Mouse (Mus musculus) stomach, embryonic 15.5 days (tissue): Measurements from ENCODE around the gene Acbd4. TPM values are rescaled to one million over a fixed set of nuclear protein-coding genes. Genes with fewer than 3 reads are reported as not detected.

ENCODE experiments used
- ATAC-seq: fragments of 200-750 bp; cut with Nextera tagmentation; 2 replicates; pipeline ENCODE4 v1.8.0; 2017; ENCODE audit warnings: low read depth, moderate number of reproducible peaks, moderate TSS enrichment; ENCODE audit not compliant: insufficient read depth, low FRiP score
- H3K27ac ChIP-seq: fragments of 300-500 bp; sonication (generic); 2 replicates; pipeline ENCODE4 v1.5.1; 2015; ENCODE audit warnings: mild to moderate bottlenecking, inconsistent platforms
- H3K27me3 ChIP-seq: fragments of 300-500 bp; sonication (generic); replicated peaks from 2 replicates; pipeline ENCODE4 v1.6.1; 2015; ENCODE audit warnings: inconsistent platforms
- H3K36me3 ChIP-seq: fragments of 300-500 bp; sonication (generic); 2 replicates; pipeline ENCODE4 v1.6.1; 2015; ENCODE audit warnings: inconsistent platforms
- H3K4me1 ChIP-seq: fragments of 300-500 bp; sonication (generic); 2 replicates; pipeline ENCODE4 v1.6.1; 2015; ENCODE audit warnings: inconsistent platforms
- H3K4me2 ChIP-seq: fragments of 300-500 bp; sonication (generic); 2 replicates; pipeline ENCODE4 v1.6.1; 2015; ENCODE audit warnings: mild to moderate bottlenecking, inconsistent platforms
- H3K4me3 ChIP-seq: fragments of 300-500 bp; sonication (generic); replicated peaks from 2 replicates; pipeline ENCODE4 v1.5.1; 2015; ENCODE audit warnings: inconsistent platforms
- H3K9ac ChIP-seq: fragments of 300-500 bp; sonication (generic); 2 replicates; pipeline ENCODE4 v1.6.1; 2015; ENCODE audit warnings: inconsistent platforms
- H3K9me3 ChIP-seq: fragments of 300-500 bp; sonication (generic); 2 replicates; pipeline ENCODE4 v1.6.1; 2016; ENCODE audit warnings: inconsistent platforms
- WGBS: fragments of 180-500 bp; shearing (Covaris S2); methylation state at CpG from one replicate; pipeline ENCODE4 v1.1.7; 2015; 5-methylcytosine and 5-hydroxymethylcytosine counted together
- polyA plus RNA-seq: library from polyadenylated mRNA; unstranded; fragments of >200 nt; fragmentation: Nextera tagmentation; extraction: Ambion mirVana; gene quantifications from 2 replicates; pipeline ENCODE4 v1.2.1, GENCODE M21; 2015

Acbd4 gene
- polyA plus RNA-seq, 1 experiment from 2014 or later, result 23.7 TPM

GRCm38 (mm10) chr11:103136039-103136577 is 34.6 kb downstream of the Acbd4 start:
- peaks cover 6% of the 10 kb centered on the region; the same call in 1 of the 2 replicates for H3K36me3 ChIP-seq
- 77% methylated on average over 8 of the region's 8 CpGs for WGBS
- no peak overlapping the region for H3K9ac ChIP-seq
- no peaks in the 10 kb centered on the region for H3K27me3 ChIP-seq
- no peak overlapping the region for H3K4me2 ChIP-seq
- no peak overlapping the region for H3K4me3 ChIP-seq
- peaks cover 21% of the 10 kb centered on the region for H3K4me1 ChIP-seq
- ATAC-seq, result no peak
- no peak overlapping the region for H3K27ac ChIP-seq
- no peaks in the 10 kb centered on the region for H3K9me3 ChIP-seq

- ATAC-seq, result no peak
- no peak overlapping the region for H3K4me3 ChIP-seq
- H3K4me1 ChIP-seq, result peaks cover 38% of the 10 kb centered on the region
- peak overlapping the region; percentile 91 for H3K27ac ChIP-seq
- no peak overlapping the region for H3K4me2 ChIP-seq
- H3K9me3 ChIP-seq, result no peaks in the 10 kb centered on the region
- no peak overlapping the region for H3K9ac ChIP-seq
- no peaks in the 10 kb centered on the region for H3K27me3 ChIP-seq
- peaks cover 6% of the 10 kb centered on the region; the same call in 1 of the 2 replicates for H3K36me3 ChIP-seq
- 73% methylated on average over 14 of the region's 14 CpGs for WGBS
Observed at GRCm38 (mm10) chr11:103139951-103140762, 38.7 kb downstream of the Acbd4 start.

- Histone ChIP-seq H3K9ac (no peak overlapping the region), H3K4me3 (no peak overlapping the region), H3K36me3 (peaks cover 6% of the 10 kb centered on the region; the same call in 1 of the 2 replicates), H3K4me1 (peaks cover 38% of the 10 kb centered on the region), H3K27ac (peak overlapping the region; percentile 91), H3K27me3 (no peaks in the 10 kb centered on the region), H3K4me2 (no peak overlapping the region), H3K9me3 (no peaks in the 10 kb centered on the region)
- ATAC-seq, result no peak
- WGBS, result 31% methylated on average over 6 of the region's 6 CpGs
Observed at GRCm38 (mm10) chr11:103140763-103141100, 39.2 kb downstream of the Acbd4 start.

DNA sequence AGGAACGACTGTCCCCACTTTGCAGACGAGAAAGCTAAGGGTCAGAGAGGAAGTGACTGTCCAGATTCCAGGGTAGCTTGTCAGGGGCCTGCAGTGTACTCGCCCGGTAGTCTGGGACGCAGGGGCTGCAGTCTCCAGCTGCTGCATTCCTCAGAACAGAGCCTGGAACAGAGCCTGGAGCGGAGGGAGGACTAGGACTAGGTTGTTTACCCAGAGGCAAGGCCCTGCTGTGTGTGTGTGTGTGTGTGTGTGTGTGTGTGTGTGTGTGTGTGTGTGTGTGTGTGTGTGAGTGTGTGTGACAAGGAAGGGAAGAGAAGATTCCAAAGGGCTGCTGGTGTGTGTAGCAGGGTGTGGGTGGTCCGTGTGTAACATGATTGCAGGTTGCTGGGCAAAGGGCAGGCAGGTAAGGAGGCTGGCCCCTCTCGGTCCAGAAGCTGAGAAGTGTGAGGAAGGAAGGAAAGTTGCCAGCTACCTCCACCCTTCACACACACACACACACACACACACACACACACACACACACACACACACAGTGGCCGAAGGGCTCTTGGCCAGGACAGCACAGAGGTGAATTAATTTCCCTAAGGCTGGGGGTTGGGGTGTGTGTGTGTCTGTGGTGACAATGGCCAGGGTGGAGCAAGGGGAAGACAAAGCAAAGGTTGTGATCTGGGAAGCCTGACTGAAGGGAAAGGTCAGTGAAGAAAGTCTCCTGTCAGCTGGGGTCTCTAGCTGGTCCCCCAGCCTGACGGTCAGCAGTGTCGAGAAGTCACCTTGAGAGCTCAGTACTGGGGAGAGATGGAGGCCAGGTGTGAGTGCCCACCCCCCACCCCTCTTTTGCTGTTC is 39.8 kb downstream of the Acbd4 start:
- WGBS, result 15% methylated on average over 11 of the region's 11 CpGs
- Histone ChIP-seq H3K4me1 (peaks cover 38% of the 10 kb centered on the region), H3K27ac (peak overlapping the region; percentile 91), H3K27me3 (no peaks in the 10 kb centered on the region), H3K4me3 (no peak overlapping the region), H3K9me3 (no peaks in the 10 kb centered on the region), H3K9ac (no peak overlapping the region), H3K36me3 (peaks cover 6% of the 10 kb centered on the region; the same call in 1 of the 2 replicates), H3K4me2 (peak overlapping the region; percentile 30; the same call in 1 of the 2 replicates)
- peak; percentile 75 for ATAC-seq

DNA sequence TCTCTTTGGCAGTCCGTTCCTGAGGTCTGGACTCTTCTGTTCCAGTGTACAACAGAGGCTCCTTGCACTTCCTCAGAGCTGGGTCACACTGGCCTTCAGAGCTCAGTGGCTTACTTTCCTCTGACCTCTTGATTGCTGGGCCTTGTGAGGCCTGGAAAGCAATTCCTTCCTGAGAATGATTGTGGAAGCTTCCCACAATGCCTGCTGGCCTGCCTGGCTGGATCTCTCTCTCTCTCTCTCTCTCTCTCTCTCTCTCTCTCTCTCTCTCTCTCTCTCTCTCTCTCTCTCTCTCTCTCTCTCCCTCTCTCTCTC is 40.4 kb downstream of the Acbd4 start:
- Histone ChIP-seq H3K4me2 (peak overlapping the region; percentile 30; the same call in 1 of the 2 replicates), H3K27me3 (no peaks in the 10 kb centered on the region), H3K4me1 (peaks cover 38% of the 10 kb centered on the region), H3K4me3 (no peak overlapping the region), H3K27ac (peak overlapping the region; percentile 91), H3K9me3 (no peaks in the 10 kb centered on the region), H3K36me3 (peaks cover 6% of the 10 kb centered on the region; the same call in 1 of the 2 replicates), H3K9ac (no peak overlapping the region)
- WGBS, result 25% methylated on average over 1 of the region's 1 CpGs
- peak; percentile 12; the same call in 1 of the 2 replicates for ATAC-seq

DNA sequence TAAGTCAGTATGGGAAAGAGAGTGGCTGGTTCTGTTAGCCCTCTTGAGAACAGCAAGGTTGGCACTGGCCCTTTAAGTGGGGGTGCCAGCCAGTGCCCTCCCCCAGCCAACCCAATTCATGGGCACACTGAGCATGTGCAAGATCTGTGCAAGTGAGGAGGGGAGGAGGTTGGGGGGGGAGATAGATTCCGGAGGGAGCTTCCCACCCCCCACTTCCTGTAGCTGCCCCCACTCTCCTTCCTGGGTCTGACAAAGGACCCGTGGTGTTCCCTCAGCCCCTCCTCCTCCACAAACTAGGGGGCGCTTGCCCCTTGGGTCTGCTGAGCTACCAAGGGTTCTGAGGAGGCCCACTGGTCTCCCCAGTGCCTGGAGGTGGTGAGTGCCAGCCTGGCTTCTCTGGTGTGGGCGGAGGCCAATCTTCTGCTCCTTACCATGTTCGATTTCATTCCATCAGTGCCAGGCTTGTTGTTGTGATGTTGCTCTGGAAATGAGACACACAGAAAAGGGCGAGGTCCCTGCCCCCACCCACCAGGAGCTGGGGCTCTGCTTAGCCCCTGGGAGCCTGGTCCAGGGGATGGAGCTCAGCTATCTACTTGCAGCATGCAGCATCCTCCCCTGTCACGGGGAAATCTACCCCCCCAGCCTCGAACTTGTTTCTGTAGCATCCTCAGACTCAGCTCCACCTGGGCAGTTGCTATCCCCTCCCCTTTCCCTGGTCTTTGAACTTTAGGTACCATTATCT is 41.1 kb downstream of the Acbd4 start:
- Histone ChIP-seq H3K27me3 (no peaks in the 10 kb centered on the region), H3K36me3 (peaks cover 6% of the 10 kb centered on the region; the same call in 1 of the 2 replicates), H3K4me2 (peak overlapping the region; percentile 38), H3K9me3 (no peaks in the 10 kb centered on the region), H3K9ac (no peak overlapping the region), H3K4me3 (no peak overlapping the region), H3K4me1 (peaks cover 38% of the 10 kb centered on the region), H3K27ac (peak overlapping the region; percentile 91)
- 29% methylated on average over 8 of the region's 8 CpGs for WGBS
- peak; percentile 43; the same call in 1 of the 2 replicates for ATAC-seq

- Histone ChIP-seq H3K27me3 (no peaks in the 10 kb centered on the region), H3K9ac (no peak overlapping the region; the same call in 1 of the 2 replicates), H3K4me2 (no peak overlapping the region), H3K4me3 (no peak overlapping the region), H3K27ac (peak overlapping the region; percentile 51), H3K4me1 (peaks cover 38% of the 10 kb centered on the region), H3K9me3 (no peaks in the 10 kb centered on the region), H3K36me3 (no peaks in the 10 kb centered on the region)
- WGBS, result 44% methylated on average over 12 of the region's 12 CpGs
- ATAC-seq, result no peak; the same call in 1 of the 2 replicates
Observed at GRCm38 (mm10) chr11:103144309-103145285, 43.1 kb downstream of the Acbd4 start.

DNA sequence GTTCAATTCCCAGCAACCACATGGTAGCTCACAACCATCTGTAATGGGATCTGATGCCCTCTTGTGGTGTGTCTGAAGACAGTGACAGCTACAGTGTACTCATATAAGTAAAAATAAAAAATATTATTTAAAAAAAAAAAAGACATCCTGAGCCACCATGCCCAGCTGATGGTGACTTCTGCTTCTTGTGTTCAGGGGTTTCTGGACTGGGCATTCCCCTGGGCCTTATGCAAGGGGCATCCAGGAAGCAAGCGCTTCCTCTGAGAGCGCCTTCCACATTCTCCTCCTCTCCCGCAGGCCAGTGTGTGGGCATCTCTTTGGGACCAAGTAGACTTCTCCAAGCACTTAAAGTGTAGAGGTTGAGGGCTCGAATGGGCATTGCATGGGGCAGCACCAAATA is 44.9 kb downstream of the Acbd4 start:
- Histone ChIP-seq H3K36me3 (no peaks in the 10 kb centered on the region), H3K4me2 (no peak overlapping the region), H3K27ac (no peak overlapping the region), H3K9me3 (no peaks in the 10 kb centered on the region), H3K27me3 (no peaks in the 10 kb centered on the region), H3K4me3 (no peak overlapping the region), H3K9ac (no peak overlapping the region), H3K4me1 (peaks cover 25% of the 10 kb centered on the region)
- 84% methylated on average over 4 of the region's 4 CpGs for WGBS
- ATAC-seq, result no peak

- Histone ChIP-seq H3K9ac (no peak overlapping the region), H3K27ac (no peak overlapping the region), H3K4me3 (no peak overlapping the region), H3K27me3 (no peaks in the 10 kb centered on the region), H3K36me3 (no peaks in the 10 kb centered on the region), H3K4me1 (peaks cover 13% of the 10 kb centered on the region), H3K4me2 (no peak overlapping the region), H3K9me3 (no peaks in the 10 kb centered on the region)
- WGBS, result 58% methylated on average over 4 of the region's 4 CpGs
- ATAC-seq, result no peak
Observed at GRCm38 (mm10) chr11:103147766-103148165, 46.3 kb downstream of the Acbd4 start.

GRCm38 (mm10) chr11:103149771-103150170 is 48.3 kb downstream of the Acbd4 start:
- peaks cover 3% of the 10 kb centered on the region for H3K4me1 ChIP-seq
- H3K4me2 ChIP-seq, result no peak overlapping the region
- no peak overlapping the region for H3K4me3 ChIP-seq
- no peak overlapping the region for H3K9ac ChIP-seq
- no peaks in the 10 kb centered on the region for H3K9me3 ChIP-seq
- H3K36me3 ChIP-seq, result no peaks in the 10 kb centered on the region
- H3K27me3 ChIP-seq, result no peaks in the 10 kb centered on the region
- H3K27ac ChIP-seq, result no peak overlapping the region
- ATAC-seq, result no peak
- 88% methylated on average over 4 of the region's 4 CpGs for WGBS
